Comparison of ENCODE assay signal across 7 mouse cellular contexts in the genomic region with DNA sequence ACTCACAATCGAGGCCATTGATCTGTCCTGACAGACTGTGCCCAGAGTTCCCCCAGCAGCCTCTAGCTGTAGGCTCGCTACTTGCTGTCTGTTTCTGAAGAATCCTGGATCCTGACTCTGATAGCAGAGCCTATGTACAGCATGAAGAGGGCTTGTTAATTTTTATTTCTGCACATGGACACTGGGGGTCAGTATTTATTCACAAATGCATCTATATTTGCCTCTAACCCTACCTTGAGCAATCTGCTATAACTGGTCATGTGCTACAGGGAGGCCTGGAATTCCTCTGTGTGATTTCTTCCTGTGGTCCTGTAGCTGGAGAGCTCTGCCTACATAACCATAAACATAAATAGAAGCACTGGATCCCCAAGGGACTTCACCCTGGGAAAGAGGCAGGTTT. TPM values are rescaled to one million over a fixed set of nuclear protein-coding genes. Genes with fewer than 3 reads are reported as not detected.
DNase-seq lines count a peak whose midpoint lies in the region; ATAC-seq lines count a peak whose summit lies in the region.

No protein-coding gene starts in this region.

- H3K4me3 ChIP-seq in limb, embryonic 11.5 days (ENCODE audit: low read depth, low read length): no peak overlapping the region
- no peak overlapping the region for H3K4me3 ChIP-seq in limb, embryonic 10.5 days
- H3K4me3 ChIP-seq in heart, embryonic 14.5 days (ENCODE audit: control insufficient read depth in 1 of 2, insufficient read depth in 1 of 2, low read depth in 1 of 2, low read length in 2 of 2): no peak overlapping the region
- no peak overlapping the region for H3K4me3 ChIP-seq in lung, embryonic 16.5 days (ENCODE audit: low read length)

- H3K36me3 ChIP-seq in limb, embryonic 11.5 days (ENCODE audit: control insufficient read depth, insufficient read depth, low read length): no peaks in the 10 kb centered on the region
- no peaks in the 10 kb centered on the region; the same call in 1 of the 2 replicates for H3K36me3 ChIP-seq in limb, embryonic 10.5 days
- H3K36me3 ChIP-seq in heart, embryonic 14.5 days (ENCODE audit: control insufficient read depth, insufficient read depth, low read length): no peaks in the 10 kb centered on the region
- no peaks in the 10 kb centered on the region for H3K36me3 ChIP-seq in lung, embryonic 16.5 days (ENCODE audit: control insufficient read depth, insufficient read depth, low read length)

- no peaks in the 10 kb centered on the region for H3K4me1 ChIP-seq in limb, embryonic 11.5 days (ENCODE audit: control insufficient read depth, insufficient read depth, low read length)
- peaks cover 13% of the 10 kb centered on the region for H3K4me1 ChIP-seq in limb, embryonic 10.5 days
- peaks cover 0 to 2% of the 10 kb centered on the region in 2 experiments; a peak in 1 of 4 replicates for H3K4me1 ChIP-seq in heart, embryonic 14.5 days (ENCODE audit: control insufficient read depth in 2 of 2, insufficient read depth in 2 of 2, low read length in 2 of 2)
- peaks cover 7% of the 10 kb centered on the region for H3K4me1 ChIP-seq in lung, embryonic 16.5 days (replicated peaks; ENCODE audit: control insufficient read depth, insufficient read depth, low read length)

- peak; percentile 82; the same call in 1 of the 2 replicates for ATAC-seq in limb, embryonic 11.5 days (ENCODE audit: insufficient number of reproducible peaks, low FRiP score, low TSS enrichment, low read depth)
- ATAC-seq in heart, embryonic 14.5 days (ENCODE audit: insufficient number of reproducible peaks, insufficient read depth, low FRiP score, low read depth): peak; percentile 76
- ATAC-seq in lung, embryonic 16.5 days (ENCODE audit: low read depth): peak; percentile 87

- no peak overlapping the region for H3K4me2 ChIP-seq in limb, embryonic 11.5 days (ENCODE audit: low read depth, severe bottlenecking)
- H3K4me2 ChIP-seq in heart, embryonic 14.5 days (ENCODE audit: low read length): no peak overlapping the region
- H3K4me2 ChIP-seq in lung, embryonic 16.5 days (ENCODE audit: low read depth, low read length): no peak overlapping the region

- H3K27me3 ChIP-seq in limb, embryonic 11.5 days (ENCODE audit: control insufficient read depth, insufficient read depth, low read length): no peaks in the 10 kb centered on the region
- H3K27me3 ChIP-seq in limb, embryonic 10.5 days (ENCODE audit: low read depth, poor library complexity, severe bottlenecking): no peaks in the 10 kb centered on the region
- no peaks in the 10 kb centered on the region for H3K27me3 ChIP-seq in heart, embryonic 14.5 days (ENCODE audit: control insufficient read depth, insufficient read depth, low read length)
- H3K27me3 ChIP-seq in lung, embryonic 16.5 days (ENCODE audit: control insufficient read depth, insufficient read depth, low read depth, low read length): no peaks in the 10 kb centered on the region

- H3K9me3 ChIP-seq in limb, embryonic 11.5 days (ENCODE audit: control insufficient read depth, low read length): no peaks in the 10 kb centered on the region
- no peaks in the 10 kb centered on the region for H3K9me3 ChIP-seq in limb, embryonic 10.5 days (replicated peaks)
- H3K9me3 ChIP-seq in heart, embryonic 14.5 days (ENCODE audit: control insufficient read depth, low read length): no peaks in the 10 kb centered on the region
- no peaks in the 10 kb centered on the region for H3K9me3 ChIP-seq in lung, embryonic 16.5 days (ENCODE audit: control insufficient read depth, low read length)

- 72% methylated on average over 2 of the region's 2 CpGs for whole genome bisulfite sequencing in limb, embryonic 11.5 days
- 55% methylated on average over 2 of the region's 2 CpGs for WGBS in limb, embryonic 10.5 days
- WGBS in heart, embryonic 14.5 days: 22% methylated on average over 2 of the region's 2 CpGs
- whole genome bisulfite sequencing in lung, embryonic 16.5 days: 15% methylated on average over 2 of the region's 2 CpGs

- peak; percentile 38 for DNase-seq in limb, embryonic 11.5 days (ENCODE audit: low spot score)
- no peak for DNase-seq in limb, embryonic 10.5 days (ENCODE audit: low spot score)
- DNase-seq in c-Kit-positive CD71-positive TER-119-negative erythroid progenitor cells, embryonic 14.5 days (ENCODE audit: low read depth): peak; percentile 61
- peak; percentile 48 for DNase-seq in telencephalon, adult 2 months (ENCODE audit: low read depth, low spot score)
- DNase-seq in adrenal gland, adult 8-10 months: no peak

- no peak overlapping the region for H3K9ac ChIP-seq in limb, embryonic 11.5 days (ENCODE audit: low read length)
- no peak overlapping the region for H3K9ac ChIP-seq in heart, embryonic 14.5 days (ENCODE audit: low read length)
- no peak overlapping the region for H3K9ac ChIP-seq in lung, embryonic 16.5 days (ENCODE audit: low read length)

- no peak overlapping the region for H3K27ac ChIP-seq in limb, embryonic 11.5 days (replicated peaks; ENCODE audit: low read depth, low read length)
- no peak overlapping the region for H3K27ac ChIP-seq in limb, embryonic 10.5 days
- no peak overlapping the region for H3K27ac ChIP-seq in heart, embryonic 14.5 days (replicated peaks in 1 of 2; ENCODE audit: control insufficient read depth in 1 of 2, insufficient read depth in 1 of 2, low read depth in 2 of 2, low read length in 2 of 2)
- no peak overlapping the region for H3K27ac ChIP-seq in lung, embryonic 16.5 days (ENCODE audit: low read length)

RNA-seq across cellular contexts. Expression of a gene that starts 35.4 kb away (rescaled TPM):
- 47.3 and 48.1 TPM in 2 replicates for polyA plus RNA-seq in limb, embryonic 11.5 days (2014; fragmentation: Nextera tagmentation; extraction: Ambion mirVana)
- polyA plus RNA-seq in limb, embryonic 10.5 days (2016; fragmentation: Nextera tagmentation; extraction: Ambion mirVana): 46.7 and 49.5 TPM in 2 replicates
- 40.1 and 58.2 TPM in 2 replicates for polyA plus RNA-seq in heart, embryonic 14.5 days (2014; fragmentation: Nextera tagmentation; extraction: Ambion mirVana)
- polyA plus RNA-seq in lung, embryonic 16.5 days (2015; fragmentation: Nextera tagmentation; extraction: Ambion mirVana): 65.1 and 69.4 TPM in 2 replicates
- 10 to 100 TPM; 28.9 to 47.3 (median 35.4) TPM for total RNA-seq in adrenal gland, adult 8-10 months (2022)

Comparison
In these comparisons a context has a peak if more than half of its experiments do, and no peak if none do; other contexts are left out.
1. DNase-seq: peak in limb, embryonic 11.5 days (single experiment), c-Kit-positive CD71-positive TER-119-negative erythroid progenitor cells, embryonic 14.5 days (single experiment) and telencephalon, adult 2 months (single experiment); none in limb, embryonic 10.5 days (single experiment) and adrenal gland, adult 8-10 months (single experiment).
2. Peak in every context shown above with its lines, with median percentiles within 50 percentile points of each other: ATAC-seq.